Mouse (Mus musculus): ENCODE measurements around the gene Rai1.

The Rai1 gene

GRCm38 (mm10) chr11:60104810-60105592, at the start of gene Rai1:
Gene Rai1 (plus strand): TSS chr11:60105013.
- DNase-seq (ENCODE audit: low read depth): no peak

DNA sequence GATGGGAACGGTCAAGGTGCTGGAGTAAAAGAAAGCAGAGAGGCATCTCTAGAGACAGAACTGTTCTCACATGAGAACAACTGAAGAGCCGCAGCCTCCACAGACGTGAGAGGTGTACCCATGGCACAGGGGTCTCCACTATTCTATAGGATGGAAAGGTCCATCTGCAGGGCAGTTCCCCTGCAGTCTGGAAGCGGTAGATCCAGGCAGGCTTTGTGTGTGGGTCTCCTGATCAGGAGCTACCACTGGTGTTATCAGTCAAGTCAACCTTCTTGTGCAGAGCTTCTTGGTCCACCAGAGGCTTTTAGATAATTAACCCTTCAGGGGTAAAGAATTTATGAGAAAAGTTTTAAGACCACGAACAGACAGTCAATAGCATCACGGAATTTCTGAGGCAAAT, 48.3 kb upstream of the Rai1 start:
- no peak for DNase-seq (ENCODE audit: low read depth)

DNA sequence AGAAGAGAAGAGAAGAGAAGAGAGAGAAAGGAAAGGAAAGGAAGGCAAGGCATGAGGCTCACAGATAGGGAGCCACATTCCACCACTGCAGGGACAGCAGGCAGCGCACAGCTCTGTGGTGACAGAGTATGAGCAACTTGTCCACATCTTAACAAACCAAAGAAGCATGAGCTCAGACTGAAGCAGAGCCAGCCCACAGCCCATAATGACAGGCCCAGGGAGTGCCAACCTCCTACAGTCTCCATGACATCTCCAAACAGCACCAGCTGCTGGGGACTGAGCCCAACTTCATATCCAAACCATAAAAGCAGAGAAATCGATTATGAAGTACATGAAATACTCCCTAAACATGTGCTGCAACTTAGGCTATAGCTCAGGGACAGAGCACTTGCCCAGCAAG, 46.8 kb upstream of the Rai1 start:
- DNase-seq (ENCODE audit: low read depth): no peak

DNA sequence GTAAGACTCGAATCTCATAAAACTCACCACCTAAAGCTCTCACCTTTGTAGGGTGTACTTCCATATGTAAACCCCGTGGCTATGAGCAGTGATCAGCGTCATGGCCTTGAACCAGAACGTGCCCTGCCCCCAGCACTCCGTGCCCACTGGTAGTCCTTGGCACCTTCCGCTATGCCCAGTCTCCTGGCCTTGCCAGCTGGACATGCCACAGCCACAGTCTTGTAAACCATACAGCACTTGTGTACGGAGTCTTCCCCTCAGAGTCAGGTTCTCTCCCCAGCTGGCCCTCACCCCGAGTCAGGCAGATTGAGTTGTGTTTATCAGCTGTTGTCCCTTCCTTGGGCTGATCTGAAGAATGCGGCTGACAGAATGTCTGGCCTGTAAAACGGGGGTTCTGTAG, 46.4 kb upstream of the Rai1 start:
- DNase-seq (ENCODE audit: low read depth): no peak

DNA sequence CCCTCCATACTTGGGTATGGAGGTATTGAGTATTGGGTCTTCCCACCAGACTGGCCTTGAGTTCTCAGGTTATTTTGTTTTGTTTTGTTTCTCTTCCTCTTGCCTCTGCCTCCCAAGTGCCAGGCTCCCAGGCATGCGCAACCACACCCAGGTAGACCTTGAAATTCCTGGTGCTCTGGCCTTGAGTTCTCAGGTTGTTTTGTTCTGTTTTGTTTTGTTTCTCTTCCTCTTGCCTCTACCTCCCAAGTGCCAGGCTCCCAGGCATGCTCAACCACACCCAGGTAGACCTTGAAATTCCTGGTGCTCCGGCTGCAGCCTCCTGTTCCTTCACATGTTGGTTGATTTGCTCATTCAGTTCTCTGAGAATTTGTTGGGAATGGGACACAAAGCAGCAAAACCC, 44.8 kb upstream of the Rai1 start:
- DNase-seq (ENCODE audit: low read depth): no peak

- DNase-seq (ENCODE audit: low read depth): no peak
Measured at GRCm38 (mm10) chr11:60061504-60062006, 43.3 kb upstream of the Rai1 start.

- no peak for DNase-seq (ENCODE audit: low read depth)
Measured at GRCm38 (mm10) chr11:60065267-60065666, 39.5 kb upstream of the Rai1 start.

- DNase-seq (ENCODE audit: low read depth): no peak
Measured at GRCm38 (mm10) chr11:60067646-60068045, 37.2 kb upstream of the Rai1 start.

- no peak for DNase-seq (ENCODE audit: low read depth)
Measured at GRCm38 (mm10) chr11:60068631-60069030, 36.2 kb upstream of the Rai1 start.

- peak; percentile 33 for DNase-seq (ENCODE audit: low read depth)
Measured at GRCm38 (mm10) chr11:60070599-60070998, 34.2 kb upstream of the Rai1 start.

GRCm38 (mm10) chr11:60071221-60071620, 33.6 kb upstream of the Rai1 start:
- no peak for DNase-seq (ENCODE audit: low read depth)

DNA sequence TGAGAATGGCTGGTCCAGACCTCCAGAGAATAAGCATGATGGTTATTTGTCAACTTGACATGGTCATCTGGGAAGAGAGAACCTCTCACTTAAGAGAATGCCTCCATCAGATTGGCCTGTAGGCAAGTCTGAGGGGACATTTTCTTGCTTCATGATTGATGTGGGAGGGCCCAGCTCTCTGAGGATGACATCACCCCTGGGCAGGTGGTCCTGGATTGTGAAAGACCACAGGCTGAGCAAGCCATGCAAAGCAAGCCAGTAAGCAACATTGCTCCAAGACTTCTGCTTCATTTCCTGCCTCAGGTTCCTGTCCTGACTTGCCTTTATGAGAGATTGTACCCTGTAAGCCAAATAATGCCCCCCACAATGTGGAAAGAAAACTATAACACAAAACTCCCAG, 31.7 kb upstream of the Rai1 start:
- no peak for DNase-seq (ENCODE audit: low read depth)

- DNase-seq (ENCODE audit: low read depth): no peak
Measured at GRCm38 (mm10) chr11:60073936-60074502, 30.8 kb upstream of the Rai1 start.

- no peak for DNase-seq (ENCODE audit: low read depth)
Measured at GRCm38 (mm10) chr11:60076183-60076582, 28.6 kb upstream of the Rai1 start.

DNA sequence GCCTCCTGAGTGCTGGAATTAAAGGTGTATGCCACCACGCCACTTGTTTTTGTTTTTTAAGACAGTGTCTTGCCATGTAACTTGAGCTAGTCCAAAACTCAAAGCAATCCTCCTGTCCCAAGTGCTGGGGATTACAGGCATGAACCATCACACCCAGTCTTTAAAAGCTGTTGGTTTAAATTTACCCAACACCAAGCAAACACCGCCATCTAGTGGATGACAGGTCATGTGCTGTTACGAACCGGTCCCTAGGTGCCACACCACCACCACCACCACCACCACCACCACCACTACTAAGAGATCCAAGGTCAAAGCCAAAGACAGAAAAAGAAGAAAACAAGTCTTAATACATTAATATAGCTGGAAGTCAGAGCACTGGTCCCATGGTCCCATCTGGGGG, 28.0 kb upstream of the Rai1 start:
- DNase-seq (ENCODE audit: low read depth): peak; percentile 72

GRCm38 (mm10) chr11:60084589-60084988, 20.2 kb upstream of the Rai1 start:
- peak; percentile 57 for DNase-seq (ENCODE audit: low read depth)

DNA sequence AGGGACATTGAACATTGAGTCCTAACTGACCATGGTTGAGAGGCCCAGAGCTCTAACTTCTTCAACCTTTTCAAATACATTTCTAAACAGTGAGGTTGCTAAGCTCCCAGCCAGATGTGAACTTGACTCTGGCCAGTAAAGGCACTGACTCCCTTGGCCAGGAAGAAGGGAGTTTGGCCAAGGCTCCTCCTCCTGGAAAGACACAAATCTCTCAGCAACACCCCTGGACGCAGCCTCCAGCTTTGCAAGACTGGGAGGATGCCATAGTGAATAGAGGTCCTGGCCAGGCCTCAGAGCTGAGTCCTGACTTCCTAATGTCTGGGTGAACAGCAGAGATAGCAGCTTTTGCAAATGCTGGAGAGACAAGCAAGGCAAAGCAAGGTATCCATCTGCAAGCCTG, 18.1 kb upstream of the Rai1 start:
- DNase-seq (ENCODE audit: low read depth): no peak

- no peak for DNase-seq (ENCODE audit: low read depth)
Measured at GRCm38 (mm10) chr11:60088947-60089346, 15.9 kb upstream of the Rai1 start.

- peak; percentile 42 for DNase-seq (ENCODE audit: low read depth)
Measured at GRCm38 (mm10) chr11:60090696-60091421, 14.0 kb upstream of the Rai1 start.

DNA sequence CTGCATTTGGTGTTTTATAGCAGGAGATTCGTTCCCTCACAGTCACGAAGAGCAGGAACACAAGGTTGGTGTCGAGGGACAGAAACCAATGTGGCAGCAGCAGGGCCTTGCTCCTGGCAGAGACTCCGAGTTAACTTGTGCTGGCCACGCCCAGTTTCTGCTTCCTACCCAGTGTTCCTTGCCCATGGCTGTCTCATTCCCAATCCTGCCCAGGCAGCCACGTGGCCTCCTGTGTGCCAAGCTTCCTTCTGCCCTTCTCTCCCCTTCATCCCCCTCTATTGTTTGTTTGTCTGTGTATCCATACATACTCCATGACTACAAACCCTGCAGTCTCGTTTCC, 13.4 kb upstream of the Rai1 start:
- DNase-seq (ENCODE audit: low read depth): no peak

DNA sequence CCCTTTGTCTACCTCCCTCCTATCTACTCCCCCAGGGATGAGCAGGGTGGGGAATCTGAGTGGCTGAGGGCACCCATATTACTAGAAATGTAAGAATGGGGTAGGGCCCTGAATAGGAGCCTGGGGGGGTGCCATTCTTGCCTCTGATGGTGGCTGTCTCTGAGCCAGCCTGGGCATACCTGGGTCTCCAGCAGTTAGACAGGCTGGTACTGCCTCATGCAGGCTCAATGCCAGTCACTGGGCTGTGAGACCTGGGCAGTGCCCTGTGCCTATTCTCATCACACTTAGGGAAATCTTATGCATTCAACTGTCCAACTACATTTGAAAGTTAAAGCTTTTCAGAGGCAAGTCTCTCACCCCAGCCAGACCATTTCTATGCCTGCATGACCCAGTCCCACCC, 11.6 kb upstream of the Rai1 start:
- DNase-seq (ENCODE audit: low read depth): no peak

GRCm38 (mm10) chr11:60093984-60094587, 10.7 kb upstream of the Rai1 start:
- DNase-seq (ENCODE audit: low read depth): no peak

All from c-Kit-positive CD71-positive TER-119-negative erythroid progenitor cells, embryonic 14.5 days (primary cell).